Mouse (Mus musculus): ENCODE measurements at regions not wholly inside any gene's neighbourhood (a gene's known extent, or its start where the extent isn't known, plus 50 kb on each side); places are given as distances from the start of the nearest gene placed in this dataset.
A peak's percentile ranks its signal among the peaks of the same experiment; 100 is the strongest.

DNA sequence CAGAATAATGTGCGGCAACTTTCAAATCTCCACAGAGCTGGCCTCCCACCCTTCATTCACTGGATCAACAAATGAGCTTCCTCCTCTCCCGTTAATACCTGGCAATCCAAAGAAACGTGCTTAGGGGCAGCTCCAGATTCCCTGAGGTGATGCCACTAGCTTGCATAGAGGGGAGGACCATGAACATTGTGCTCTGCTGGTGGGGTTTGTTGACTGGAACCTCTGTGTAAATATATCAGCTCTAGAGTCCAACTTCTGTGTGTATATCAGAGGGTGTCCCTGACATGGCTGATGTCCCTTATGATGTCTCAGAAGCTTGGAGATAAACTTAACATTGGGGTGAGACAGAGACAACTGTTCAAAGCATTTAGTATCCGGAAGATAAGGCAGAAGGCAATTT, 209.6 kb upstream of the Prep start:
- H3K4me3 ChIP-seq (ENCODE audit: low read length), result no peak overlapping the region
- H3K36me3 ChIP-seq (ENCODE audit: control insufficient read depth, insufficient read depth, low read length), result no peaks in the 10 kb centered on the region
- no peak for ATAC-seq (ENCODE audit: low read depth)
- no peak overlapping the region for H3K9ac ChIP-seq (ENCODE audit: low read length)
- no peaks in the 10 kb centered on the region for H3K27me3 ChIP-seq (ENCODE audit: control insufficient read depth, insufficient read depth, low read depth, low read length)
- peaks cover 4% of the 10 kb centered on the region for H3K4me1 ChIP-seq (replicated peaks; ENCODE audit: control insufficient read depth, insufficient read depth, low read length)
- H3K9me3 ChIP-seq (ENCODE audit: control insufficient read depth, low read length), result no peaks in the 10 kb centered on the region
- H3K27ac ChIP-seq (ENCODE audit: low read length), result no peak overlapping the region
- 65% methylated on average over 4 of the region's 4 CpGs for WGBS
- H3K4me2 ChIP-seq (ENCODE audit: low read depth, low read length), result no peak overlapping the region

DNA sequence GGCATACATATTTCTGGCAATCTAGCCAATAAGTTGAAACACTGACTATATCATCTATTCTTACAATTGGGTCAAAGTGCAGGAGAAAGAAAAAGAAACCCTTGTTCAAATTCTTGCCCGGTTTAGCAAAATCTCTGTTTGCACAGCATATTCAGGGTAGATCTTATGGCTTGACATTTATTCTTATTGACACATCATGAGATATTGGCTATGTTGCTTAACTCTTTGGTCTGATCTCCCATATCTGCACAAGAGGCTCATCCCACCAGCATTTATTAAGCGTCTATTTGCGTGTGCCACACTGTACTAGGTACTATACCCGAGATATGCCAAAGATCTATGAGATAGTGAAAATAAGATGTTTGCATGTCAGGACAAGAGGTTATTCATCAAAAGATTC, 212.9 kb upstream of the Prep start:
- H3K4me2 ChIP-seq (ENCODE audit: low read depth, low read length), result no peak overlapping the region
- no peak for ATAC-seq (ENCODE audit: low read depth)
- H3K9me3 ChIP-seq (ENCODE audit: control insufficient read depth, low read length), result no peaks in the 10 kb centered on the region
- H3K27me3 ChIP-seq (ENCODE audit: control insufficient read depth, insufficient read depth, low read depth, low read length), result no peaks in the 10 kb centered on the region
- H3K27ac ChIP-seq (ENCODE audit: low read length), result no peak overlapping the region
- H3K9ac ChIP-seq (ENCODE audit: low read length), result no peak overlapping the region
- 87% methylated on average over 4 of the region's 4 CpGs for WGBS
- no peaks in the 10 kb centered on the region for H3K36me3 ChIP-seq (ENCODE audit: control insufficient read depth, insufficient read depth, low read length)
- H3K4me3 ChIP-seq (ENCODE audit: low read length), result no peak overlapping the region
- no peaks in the 10 kb centered on the region for H3K4me1 ChIP-seq (replicated peaks; ENCODE audit: control insufficient read depth, insufficient read depth, low read length)

DNA sequence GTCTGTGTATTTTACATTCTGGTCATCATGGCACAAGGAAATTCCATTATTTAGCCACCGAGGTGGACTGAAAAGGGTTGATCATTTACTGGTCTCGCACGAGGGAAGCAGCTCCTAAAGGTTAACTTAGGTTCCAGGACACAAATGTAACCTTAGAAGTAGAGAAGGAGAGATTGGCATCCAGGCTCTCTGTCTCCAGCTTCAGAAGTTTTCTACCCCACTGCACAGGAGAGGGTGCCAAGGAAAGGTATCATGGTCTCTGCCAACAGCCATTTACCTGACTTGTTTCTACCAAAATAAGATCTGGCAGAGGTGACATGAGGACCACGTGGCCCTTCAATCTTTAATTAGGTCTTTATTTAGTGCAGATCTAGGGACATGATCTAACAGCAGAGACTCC, 218.0 kb upstream of the Prep start:
- no peak for ATAC-seq (ENCODE audit: low read depth)
- H3K27me3 ChIP-seq (ENCODE audit: control insufficient read depth, insufficient read depth, low read depth, low read length), result no peaks in the 10 kb centered on the region
- H3K4me1 ChIP-seq (replicated peaks; ENCODE audit: control insufficient read depth, insufficient read depth, low read length), result peaks cover 9% of the 10 kb centered on the region; the same call in 1 of the 2 replicates
- no peaks in the 10 kb centered on the region for H3K9me3 ChIP-seq (ENCODE audit: control insufficient read depth, low read length)
- H3K4me3 ChIP-seq (ENCODE audit: low read length), result no peak overlapping the region
- 78% methylated on average over 4 of the region's 4 CpGs for WGBS
- H3K36me3 ChIP-seq (ENCODE audit: control insufficient read depth, insufficient read depth, low read length), result no peaks in the 10 kb centered on the region
- no peak overlapping the region for H3K27ac ChIP-seq (ENCODE audit: low read length)
- H3K9ac ChIP-seq (ENCODE audit: low read length), result no peak overlapping the region
- no peak overlapping the region for H3K4me2 ChIP-seq (ENCODE audit: low read depth, low read length)

DNA sequence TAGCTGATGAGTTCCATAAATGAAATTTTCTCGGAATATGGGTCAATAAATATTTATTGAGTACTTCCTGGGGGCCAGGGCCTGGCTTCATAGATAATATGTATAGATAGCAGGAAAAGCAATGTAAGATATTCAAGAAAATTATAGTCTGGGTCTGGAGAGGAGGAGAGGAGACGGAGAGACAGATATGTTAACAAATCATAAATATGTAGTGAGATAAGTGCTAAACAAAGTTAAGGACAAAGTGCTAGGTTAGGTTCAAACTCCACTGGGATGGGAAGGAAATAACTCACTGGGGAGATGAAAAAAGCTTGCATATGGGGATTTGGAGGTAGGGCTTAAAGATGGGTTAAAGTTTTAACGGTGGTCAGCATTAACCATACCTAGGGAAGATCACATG, 220.2 kb upstream of the Prep start:
- Histone ChIP-seq H3K27me3 (ENCODE audit: control insufficient read depth, insufficient read depth, low read depth, low read length) (no peaks in the 10 kb centered on the region), H3K36me3 (ENCODE audit: control insufficient read depth, insufficient read depth, low read length) (no peaks in the 10 kb centered on the region), H3K4me1 (replicated peaks; ENCODE audit: control insufficient read depth, insufficient read depth, low read length) (peaks cover 9% of the 10 kb centered on the region; the same call in 1 of the 2 replicates), H3K9ac (ENCODE audit: low read length) (no peak overlapping the region), H3K4me2 (ENCODE audit: low read depth, low read length) (no peak overlapping the region), H3K27ac (ENCODE audit: low read length) (peak overlapping the region; percentile 70; the same call in 1 of the 2 replicates), H3K4me3 (ENCODE audit: low read length) (no peak overlapping the region), H3K9me3 (ENCODE audit: control insufficient read depth, low read length) (no peaks in the 10 kb centered on the region)
- no peak for ATAC-seq (ENCODE audit: low read depth)
- 60% methylated on average over 3 of the region's 3 CpGs for WGBS

DNA sequence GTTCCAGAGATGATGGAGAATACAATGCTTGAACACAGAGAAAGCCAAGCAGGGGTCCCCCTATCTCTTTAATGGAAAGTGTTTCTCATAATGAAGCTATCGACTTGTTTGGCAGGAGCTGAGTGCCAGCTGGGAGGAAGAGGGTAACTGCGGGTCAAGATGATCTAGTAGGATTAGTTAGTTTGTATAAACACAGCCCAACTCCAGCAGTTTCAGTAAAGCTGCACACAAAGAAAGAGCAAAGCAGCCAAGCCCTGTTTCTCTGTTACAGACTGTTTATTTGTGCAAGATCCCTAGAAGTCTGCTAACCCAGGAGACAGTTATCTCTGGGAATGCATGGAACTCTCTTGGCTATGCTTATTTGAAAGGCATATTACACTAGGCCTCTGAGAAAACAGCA, 220.9 kb upstream of the Prep start:
- H3K4me2 ChIP-seq (ENCODE audit: low read depth, low read length), result no peak overlapping the region
- H3K9me3 ChIP-seq (ENCODE audit: control insufficient read depth, low read length), result no peaks in the 10 kb centered on the region
- peak overlapping the region; percentile 70 for H3K27ac ChIP-seq (ENCODE audit: low read length)
- ATAC-seq (ENCODE audit: low read depth), result peak; percentile 59; the same call in 1 of the 2 replicates
- no peaks in the 10 kb centered on the region for H3K27me3 ChIP-seq (ENCODE audit: control insufficient read depth, insufficient read depth, low read depth, low read length)
- no peaks in the 10 kb centered on the region for H3K36me3 ChIP-seq (ENCODE audit: control insufficient read depth, insufficient read depth, low read length)
- no peak overlapping the region for H3K4me3 ChIP-seq (ENCODE audit: low read length)
- peaks cover 9% of the 10 kb centered on the region; the same call in 1 of the 2 replicates for H3K4me1 ChIP-seq (replicated peaks; ENCODE audit: control insufficient read depth, insufficient read depth, low read length)
- WGBS, result 11% methylated on average over 2 of the region's 2 CpGs
- H3K9ac ChIP-seq (ENCODE audit: low read length), result no peak overlapping the region

DNA sequence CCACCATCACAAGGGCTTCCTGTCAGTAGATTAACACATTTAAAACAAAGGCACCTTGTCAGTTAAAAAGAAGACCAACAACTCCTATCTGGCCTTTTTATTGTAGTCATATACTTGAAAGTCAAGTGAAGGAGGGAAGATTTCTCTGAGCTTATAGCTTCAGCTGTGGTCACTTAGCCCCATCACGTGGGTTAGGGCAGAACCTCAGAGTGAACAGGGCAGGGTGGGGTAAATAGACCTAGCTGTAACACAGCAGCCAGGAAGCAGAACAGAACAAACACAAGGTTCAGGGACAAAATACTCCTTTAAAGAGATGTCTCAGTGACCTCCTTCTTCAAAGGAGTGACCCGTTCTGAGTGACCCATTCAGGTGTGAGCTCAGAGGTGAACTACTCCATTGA, 226.6 kb upstream of the Prep start:
- H3K27me3 ChIP-seq (ENCODE audit: control insufficient read depth, insufficient read depth, low read depth, low read length), result no peaks in the 10 kb centered on the region
- H3K4me2 ChIP-seq (ENCODE audit: low read depth, low read length), result no peak overlapping the region
- H3K4me1 ChIP-seq (replicated peaks; ENCODE audit: control insufficient read depth, insufficient read depth, low read length), result no peaks in the 10 kb centered on the region
- no peak overlapping the region for H3K4me3 ChIP-seq (ENCODE audit: low read length)
- H3K9ac ChIP-seq (ENCODE audit: low read length), result no peak overlapping the region
- 65% methylated on average over 2 of the region's 2 CpGs for WGBS
- H3K36me3 ChIP-seq (ENCODE audit: control insufficient read depth, insufficient read depth, low read length), result no peaks in the 10 kb centered on the region
- no peak overlapping the region for H3K27ac ChIP-seq (ENCODE audit: low read length)
- no peak for ATAC-seq (ENCODE audit: low read depth)
- H3K9me3 ChIP-seq (ENCODE audit: control insufficient read depth, low read length), result no peaks in the 10 kb centered on the region

DNA sequence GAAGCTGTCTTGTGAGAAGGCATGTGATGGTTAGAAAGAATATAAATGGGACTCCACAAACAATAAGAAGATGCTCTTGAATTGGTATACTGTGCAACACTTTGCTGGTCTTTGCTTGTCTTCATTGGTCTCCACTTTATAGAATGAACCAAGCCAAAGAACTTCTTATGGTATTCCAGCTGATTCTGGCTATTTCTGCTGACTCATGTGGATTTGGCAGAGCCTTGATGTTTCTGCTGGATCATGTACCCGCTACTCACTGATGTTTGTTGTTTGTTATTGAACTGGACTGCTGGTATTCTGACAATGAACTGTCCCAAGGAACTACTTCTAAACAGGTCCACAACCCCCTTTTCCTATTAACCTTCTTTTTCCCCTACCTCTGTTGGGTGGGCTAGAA, 234.5 kb upstream of the Prep start:
- H3K27ac ChIP-seq (ENCODE audit: low read length), result no peak overlapping the region
- H3K4me2 ChIP-seq (ENCODE audit: low read depth, low read length), result no peak overlapping the region
- WGBS, result 89% methylated on average over 1 of the region's 1 CpGs
- no peak for ATAC-seq (ENCODE audit: low read depth)
- H3K9me3 ChIP-seq (ENCODE audit: control insufficient read depth, low read length), result no peaks in the 10 kb centered on the region
- H3K9ac ChIP-seq (ENCODE audit: low read length), result no peak overlapping the region
- no peak overlapping the region for H3K4me3 ChIP-seq (ENCODE audit: low read length)
- H3K36me3 ChIP-seq (ENCODE audit: control insufficient read depth, insufficient read depth, low read length), result no peaks in the 10 kb centered on the region
- no peaks in the 10 kb centered on the region for H3K27me3 ChIP-seq (ENCODE audit: control insufficient read depth, insufficient read depth, low read depth, low read length)
- no peaks in the 10 kb centered on the region for H3K4me1 ChIP-seq (replicated peaks; ENCODE audit: control insufficient read depth, insufficient read depth, low read length)

DNA sequence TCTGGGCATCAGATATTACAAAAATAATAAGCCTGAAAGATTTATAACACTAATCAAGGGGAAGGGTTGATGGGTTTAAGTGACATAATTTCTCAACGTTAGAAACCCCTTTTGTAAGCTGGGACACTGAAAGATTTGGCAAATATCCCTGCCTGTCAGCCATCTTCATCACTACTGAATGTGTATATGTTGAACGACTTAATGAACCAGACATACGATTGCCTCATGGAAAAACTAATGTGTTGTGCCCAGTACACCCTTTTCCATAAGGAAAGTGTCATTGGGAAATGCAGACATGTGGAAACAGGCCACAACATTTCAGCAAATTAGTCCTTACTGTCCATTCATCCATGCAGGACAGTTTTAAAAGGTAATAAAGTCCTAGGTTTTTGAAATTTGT, 240.7 kb upstream of the Prep start:
- Histone ChIP-seq H3K4me3 (ENCODE audit: low read length) (no peak overlapping the region), H3K9ac (ENCODE audit: low read length) (no peak overlapping the region), H3K4me2 (ENCODE audit: low read depth, low read length) (no peak overlapping the region), H3K27ac (ENCODE audit: low read length) (no peak overlapping the region), H3K27me3 (ENCODE audit: control insufficient read depth, insufficient read depth, low read depth, low read length) (no peaks in the 10 kb centered on the region), H3K9me3 (ENCODE audit: control insufficient read depth, low read length) (no peaks in the 10 kb centered on the region), H3K36me3 (ENCODE audit: control insufficient read depth, insufficient read depth, low read length) (no peaks in the 10 kb centered on the region), H3K4me1 (replicated peaks; ENCODE audit: control insufficient read depth, insufficient read depth, low read length) (no peaks in the 10 kb centered on the region)
- ATAC-seq (ENCODE audit: low read depth), result peak; percentile 20; the same call in 1 of the 2 replicates
- 46% methylated on average over 3 of the region's 3 CpGs for WGBS

DNA sequence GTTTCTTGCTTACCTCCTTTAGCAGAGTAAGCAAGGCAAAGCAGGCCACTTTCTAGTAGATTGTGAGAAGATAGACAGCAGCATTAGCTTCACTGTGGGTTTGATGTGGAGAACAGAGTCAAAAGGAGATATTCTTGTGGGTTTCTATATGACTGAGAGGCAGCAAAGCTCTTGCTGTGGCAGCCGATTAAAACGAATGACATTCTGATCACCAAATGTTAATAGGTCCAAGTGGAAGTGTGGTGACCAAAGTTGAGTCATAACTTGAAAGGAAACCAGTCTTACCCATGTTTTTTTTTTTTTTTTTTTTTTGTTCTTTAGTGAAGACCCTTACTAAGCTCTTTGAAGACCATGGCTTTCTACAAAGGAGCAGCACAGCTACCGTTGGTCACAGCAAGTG, 245.3 kb upstream of the Prep start:
- no peak for ATAC-seq (ENCODE audit: low read depth)
- Histone ChIP-seq H3K27me3 (ENCODE audit: control insufficient read depth, insufficient read depth, low read depth, low read length) (no peaks in the 10 kb centered on the region), H3K4me2 (ENCODE audit: low read depth, low read length) (no peak overlapping the region), H3K4me3 (ENCODE audit: low read length) (no peak overlapping the region), H3K36me3 (ENCODE audit: control insufficient read depth, insufficient read depth, low read length) (no peaks in the 10 kb centered on the region), H3K9me3 (ENCODE audit: control insufficient read depth, low read length) (no peaks in the 10 kb centered on the region), H3K4me1 (replicated peaks; ENCODE audit: control insufficient read depth, insufficient read depth, low read length) (no peaks in the 10 kb centered on the region), H3K9ac (ENCODE audit: low read length) (no peak overlapping the region), H3K27ac (ENCODE audit: low read length) (no peak overlapping the region)
- 87% methylated on average over 3 of the region's 3 CpGs for WGBS

DNA sequence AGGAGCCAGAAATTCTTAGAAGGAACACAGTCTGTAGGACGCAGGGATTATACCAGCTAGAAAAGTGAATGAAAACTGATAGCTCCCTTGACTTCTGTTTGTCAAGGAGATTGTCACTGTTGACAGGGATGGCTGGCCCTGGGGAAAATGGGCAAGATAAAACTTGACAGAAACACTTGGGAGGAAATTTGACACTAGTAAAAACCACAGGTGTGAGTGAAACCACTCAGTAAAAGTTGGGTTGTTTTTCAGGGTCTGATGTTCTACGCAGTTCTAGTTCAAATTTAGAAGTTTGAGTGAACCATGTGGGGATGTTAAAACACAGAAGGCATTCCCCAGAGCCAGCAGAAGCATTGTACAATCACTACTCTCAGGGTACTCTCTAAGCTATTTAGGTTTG, 246.6 kb upstream of the Prep start:
- 34% methylated on average over 2 of the region's 2 CpGs for WGBS
- Histone ChIP-seq H3K9ac (ENCODE audit: low read length) (no peak overlapping the region), H3K4me2 (ENCODE audit: low read depth, low read length) (no peak overlapping the region), H3K27me3 (ENCODE audit: control insufficient read depth, insufficient read depth, low read depth, low read length) (no peaks in the 10 kb centered on the region), H3K4me3 (ENCODE audit: low read length) (no peak overlapping the region), H3K36me3 (ENCODE audit: control insufficient read depth, insufficient read depth, low read length) (no peaks in the 10 kb centered on the region), H3K9me3 (ENCODE audit: control insufficient read depth, low read length) (no peaks in the 10 kb centered on the region), H3K4me1 (replicated peaks; ENCODE audit: control insufficient read depth, insufficient read depth, low read length) (no peaks in the 10 kb centered on the region), H3K27ac (ENCODE audit: low read length) (no peak overlapping the region)
- ATAC-seq (ENCODE audit: low read depth), result no peak

All from lung, embryonic 16.5 days (tissue).